Mouse (Mus musculus) thymus, postnatal 10 days (tissue): ENCODE results near the gene Babam2.
"Not testable (repeated sequence)": the region's sequence is repeated elsewhere in the genome, so short reads cannot be mapped to it uniquely, and the experiment has no call there.

Experiments
- DNase-seq, 2 experiments: peaks; one replicate each; pipeline ENCODE4 v3.0.0; 2021; ENCODE audit warnings: low spot score in 2 of 2

Babam2 gene

GRCm38 (mm10) chr5:31829588-31829987, 132.1 kb downstream of the Babam2 start:
- no peak for DNase-seq

GRCm38 (mm10) chr5:31831587-31831986, 134.1 kb downstream of the Babam2 start:
- DNase-seq = peak in 1 of 2 experiments; percentile 11

GRCm38 (mm10) chr5:31835691-31836090, 138.2 kb downstream of the Babam2 start:
- no peak for DNase-seq

GRCm38 (mm10) chr5:31839973-31840372, 142.5 kb downstream of the Babam2 start:
- DNase-seq = no peak

- no peak for DNase-seq
Measured at GRCm38 (mm10) chr5:31840406-31840805, 142.9 kb downstream of the Babam2 start.

- no peak for DNase-seq
Measured at GRCm38 (mm10) chr5:31844856-31845255, 147.4 kb downstream of the Babam2 start.

- no peak for DNase-seq
Measured at GRCm38 (mm10) chr5:31846971-31847370, 149.5 kb downstream of the Babam2 start.

GRCm38 (mm10) chr5:31848995-31849394, 151.5 kb downstream of the Babam2 start:
- no peak for DNase-seq

- DNase-seq = no peak
Measured at GRCm38 (mm10) chr5:31852786-31853185, 155.3 kb downstream of the Babam2 start.

GRCm38 (mm10) chr5:31853831-31854230, 156.3 kb downstream of the Babam2 start:
- no peak for DNase-seq

GRCm38 (mm10) chr5:31858877-31859276, 161.4 kb downstream of the Babam2 start:
- not testable (repeated sequence) for DNase-seq

GRCm38 (mm10) chr5:31860426-31860825, 162.9 kb downstream of the Babam2 start:
- DNase-seq = no peak

GRCm38 (mm10) chr5:31860831-31861624, 163.5 kb downstream of the Babam2 start:
- DNase-seq = no peak

- DNase-seq = no peak
Measured at GRCm38 (mm10) chr5:31862753-31863468, 165.4 kb downstream of the Babam2 start.

GRCm38 (mm10) chr5:31864095-31864494, 166.6 kb downstream of the Babam2 start:
- DNase-seq = no peak

GRCm38 (mm10) chr5:31866071-31866470, 168.6 kb downstream of the Babam2 start:
- DNase-seq = no peak

- DNase-seq = no peak
Measured at GRCm38 (mm10) chr5:31870856-31871520, 173.5 kb downstream of the Babam2 start.

- no peak for DNase-seq
Measured at GRCm38 (mm10) chr5:31873328-31873727, 175.8 kb downstream of the Babam2 start.

- no peak for DNase-seq
Measured at GRCm38 (mm10) chr5:31874543-31874942, 177.1 kb downstream of the Babam2 start.

- no peak for DNase-seq
Measured at GRCm38 (mm10) chr5:31875443-31875842, 178.0 kb downstream of the Babam2 start.

GRCm38 (mm10) chr5:31876216-31876974, 178.9 kb downstream of the Babam2 start:
- no peak for DNase-seq

- DNase-seq = no peak
Measured at GRCm38 (mm10) chr5:31880457-31880856, 183.0 kb downstream of the Babam2 start.
